7 mouse cellular contexts compared by ENCODE assay signal in genomic region chr2:142253913-142254312, GRCm38 (mm10).
DNase-seq lines count a peak whose midpoint lies in the region; ATAC-seq and TF ChIP-seq lines count a peak whose summit lies in the region.

No protein-coding gene starts in this region.

- no peak for TF ChIP-seq POLR2A in kidney, adult 2 months (IDR thresholded peaks at IDR 0.05; ENCODE audit: low read depth, low read length)

- peak; percentile 72 for TF ChIP-seq CTCF in kidney, adult 2 months (conservative IDR thresholded peaks at IDR 0.05; ENCODE audit: insufficient read depth, insufficient read length, low read depth, low read length)
- TF ChIP-seq CTCF in stomach, postnatal 0 days (IDR thresholded peaks at IDR 0.05; ENCODE audit: low read depth) = peak; percentile 93

- no peaks in the 10 kb centered on the region for H3K4me1 ChIP-seq in kidney, adult 2 months (ENCODE audit: control insufficient read depth, insufficient read depth, low read length)
- peaks cover 12% of the 10 kb centered on the region for H3K4me1 ChIP-seq in midbrain, embryonic 14.5 days (ENCODE audit: control insufficient read depth, insufficient read depth, low read length)
- H3K4me1 ChIP-seq in stomach, postnatal 0 days (replicated peaks; ENCODE audit: control insufficient read depth, insufficient read depth) = no peaks in the 10 kb centered on the region

- H3K27me3 ChIP-seq in kidney, adult 2 months (replicated peaks; ENCODE audit: control insufficient read depth, insufficient read depth, low read length) = no peaks in the 10 kb centered on the region
- no peaks in the 10 kb centered on the region for H3K27me3 ChIP-seq in midbrain, embryonic 14.5 days (ENCODE audit: control insufficient read depth, insufficient read depth, low read length)
- H3K27me3 ChIP-seq in stomach, postnatal 0 days (ENCODE audit: control insufficient read depth, insufficient read depth, low read length) = no peaks in the 10 kb centered on the region

- WGBS in kidney, adult 2 months = 17% methylated on average over 11 of the region's 11 CpGs
- WGBS in midbrain, embryonic 14.5 days = 7% methylated on average over 11 of the region's 11 CpGs
- 14% methylated on average over 11 of the region's 11 CpGs for WGBS in stomach, postnatal 0 days

- no peak overlapping the region for H3K9ac ChIP-seq in midbrain, embryonic 14.5 days (replicated peaks; ENCODE audit: low read length)
- no peak overlapping the region for H3K9ac ChIP-seq in stomach, postnatal 0 days (ENCODE audit: low read length)

- H3K4me2 ChIP-seq in midbrain, embryonic 14.5 days (ENCODE audit: low read length) = peak overlapping the region; percentile 45
- H3K4me2 ChIP-seq in stomach, postnatal 0 days (replicated peaks; ENCODE audit: low read depth) = no peak overlapping the region

- H3K27ac ChIP-seq in kidney, adult 2 months (ENCODE audit: insufficient read depth, low read depth, low read length) = no peak overlapping the region
- H3K27ac ChIP-seq in midbrain, embryonic 14.5 days (replicated peaks; ENCODE audit: low read depth, low read length) = peak overlapping the region; percentile 55; the same call in 1 of the 2 replicates
- H3K27ac ChIP-seq in stomach, postnatal 0 days (replicated peaks) = no peak overlapping the region

- TF ChIP-seq EP300 in stomach, postnatal 0 days (optimal IDR thresholded peaks at IDR 0.05) = no peak

- DNase-seq in adrenal gland, postnatal 4 days (ENCODE audit: low spot score in 2 of 2) = peak; percentile 42 to 55
- DNase-seq in embryo, embryonic 10.5 days (ENCODE audit: low spot score) = peak; percentile 90
- peak; percentile 38 to 59 for DNase-seq in gastrocnemius, postnatal 4 days (ENCODE audit: low spot score in 2 of 2)
- DNase-seq in kidney, adult 2 months = peak; percentile 55
- DNase-seq in left cerebral cortex, postnatal 4 days = peak; percentile 84
- peak; percentile 93 for DNase-seq in midbrain, embryonic 14.5 days
- peak; percentile 67 for DNase-seq in stomach, postnatal 0 days (ENCODE audit: low spot score)

- H3K9me3 ChIP-seq in midbrain, embryonic 14.5 days (ENCODE audit: control insufficient read depth, low read length) = no peaks in the 10 kb centered on the region
- H3K9me3 ChIP-seq in stomach, postnatal 0 days (ENCODE audit: control insufficient read depth, low read length) = no peaks in the 10 kb centered on the region

- ATAC-seq in midbrain, embryonic 14.5 days (ENCODE audit: low FRiP score, low TSS enrichment) = peak; percentile 70
- no peak for ATAC-seq in stomach, postnatal 0 days (ENCODE audit: low FRiP score, low TSS enrichment)

- no peaks in the 10 kb centered on the region for H3K36me3 ChIP-seq in kidney, adult 2 months (ENCODE audit: control insufficient read depth, insufficient read depth, low read length)
- H3K36me3 ChIP-seq in midbrain, embryonic 14.5 days (ENCODE audit: control insufficient read depth, insufficient read depth, low read length) = no peaks in the 10 kb centered on the region
- no peaks in the 10 kb centered on the region for H3K36me3 ChIP-seq in stomach, postnatal 0 days (ENCODE audit: control insufficient read depth, insufficient read depth, low read length)

- H3K4me3 ChIP-seq in kidney, adult 2 months (ENCODE audit: insufficient read depth, low read depth, low read length) = no peak overlapping the region
- 0 out of 2 replicates have a peak overlapping the region, but pooled peaks have one; percentile 13 for H3K4me3 ChIP-seq in midbrain, embryonic 14.5 days (replicated peaks; ENCODE audit: low read depth, low read length)
- H3K4me3 ChIP-seq in stomach, postnatal 0 days (ENCODE audit: low read depth, low read length) = no peak overlapping the region

- intact Hi-C loops in left cerebral cortex, postnatal 4 days (cut with DNase I) = loop anchor here (5.0 to 10.0 kb wide), 2 partner anchors 561 to 1582 kb away; partner anchors contain the start of gene Flrt3
